Mouse (Mus musculus) heart, postnatal 14 days (tissue): ENCODE data around the gene Rarres2. TPM values are rescaled to one million over a fixed set of nuclear protein-coding genes. Genes with fewer than 3 reads are reported as not detected.

Source experiments
- DNase-seq, 2 experiments: peaks; one replicate each; pipeline ENCODE4 v3.0.0; 2021 to 2022
- intact Hi-C: fragments of 180-260 bp; cut with DNase I; formaldehyde crosslinking; loops from one replicate; pipeline ENCODE4 v1.15.1; 2025
- total RNA-seq, 2 experiments: library from RNA; stranded (reverse); gene quantifications; 2 replicates each; pipeline ENCODE4 v1.2.3; 2021

Rarres2 gene
- total RNA-seq, 2 experiments from 2014 or later, result 87.7 to 93.2 TPM

DNA sequence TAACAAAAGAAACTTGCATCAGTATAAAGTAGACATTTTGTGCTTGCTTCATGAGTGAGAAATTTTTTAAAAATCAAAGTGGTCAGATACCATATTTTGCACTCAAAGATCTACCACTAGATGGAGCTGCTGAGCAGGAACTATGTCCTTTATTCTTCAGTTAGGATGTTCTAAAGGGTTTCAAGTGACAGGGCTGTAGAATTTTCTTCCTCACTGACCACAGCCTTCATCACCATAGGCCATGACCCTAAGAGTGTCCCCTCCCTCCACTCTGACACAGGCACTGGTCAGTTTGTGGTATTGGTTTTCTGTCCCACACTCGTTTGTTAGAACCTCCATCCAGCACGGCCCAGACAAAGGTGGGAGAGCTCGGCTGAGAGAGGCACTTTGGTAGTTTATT is 9.4 kb upstream of the Rarres2 start:
- peak in 1 of 2 experiments; percentile 60 for DNase-seq
- intact Hi-C loops, result loop anchor here (2.0 kb wide), 1 partner anchor 29 kb away; no protein-coding TSS in a partner anchor

DNA sequence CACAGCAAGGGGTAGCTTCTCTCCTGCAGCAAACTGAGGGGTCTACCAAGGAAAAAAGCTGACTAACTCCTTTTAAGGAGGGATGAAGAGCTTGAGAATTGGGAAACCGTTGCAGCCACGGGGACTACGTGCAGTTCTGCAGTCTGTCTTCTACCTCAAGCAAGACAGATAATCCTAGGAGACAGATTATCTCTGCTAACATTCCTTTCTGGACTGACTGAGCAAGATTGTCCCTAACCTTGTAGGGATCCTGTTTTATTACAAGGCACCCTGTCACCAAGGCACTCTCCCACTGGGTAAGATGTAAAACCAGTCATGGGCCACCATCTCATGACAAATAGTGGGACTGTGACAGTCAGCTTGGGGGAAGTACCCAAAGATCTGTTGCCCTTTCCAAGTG is 8.7 kb upstream of the Rarres2 start:
- intact Hi-C loops, result loop anchor here (2.0 kb wide), 1 partner anchor 64 kb away; no protein-coding TSS in a partner anchor
- DNase-seq, result no peak

GRCm38 (mm10) chr6:48579215-48579648 is 6.6 kb upstream of the Rarres2 start:
- peak in 1 of 2 experiments; percentile 25 for DNase-seq
- intact Hi-C loops, result no loop called here

- no peak for DNase-seq
- intact Hi-C loops, result no loop called here
Observed at GRCm38 (mm10) chr6:48578736-48579135, 6.1 kb upstream of the Rarres2 start.

- intact Hi-C loops, result no loop called here
- DNase-seq, result no peak
Observed at GRCm38 (mm10) chr6:48573981-48574380, 1.4 kb upstream of the Rarres2 start.

DNA sequence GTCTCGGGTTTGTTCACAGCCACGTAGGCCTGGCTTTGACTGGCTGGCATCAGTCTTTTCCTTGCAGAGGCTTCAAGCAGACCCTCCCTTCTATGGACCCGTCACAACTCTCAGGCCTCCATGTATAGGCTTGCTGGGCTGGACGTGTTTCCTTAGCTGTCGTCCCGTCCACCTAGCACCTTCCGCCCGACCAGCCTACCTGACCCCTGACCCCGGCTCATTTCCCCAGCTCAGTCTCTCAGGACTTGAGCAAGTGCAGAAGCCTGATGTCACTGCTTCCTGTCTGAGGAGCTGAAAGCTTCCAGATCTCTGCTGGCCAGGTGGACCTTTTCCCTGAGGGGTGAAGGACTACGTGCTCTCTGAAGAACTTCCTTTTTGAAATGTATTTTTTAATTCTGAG is 691 bp upstream of the Rarres2 start:
- DNase-seq, result peak; percentile 44 to 51
- intact Hi-C loops, result no loop called here

DNA sequence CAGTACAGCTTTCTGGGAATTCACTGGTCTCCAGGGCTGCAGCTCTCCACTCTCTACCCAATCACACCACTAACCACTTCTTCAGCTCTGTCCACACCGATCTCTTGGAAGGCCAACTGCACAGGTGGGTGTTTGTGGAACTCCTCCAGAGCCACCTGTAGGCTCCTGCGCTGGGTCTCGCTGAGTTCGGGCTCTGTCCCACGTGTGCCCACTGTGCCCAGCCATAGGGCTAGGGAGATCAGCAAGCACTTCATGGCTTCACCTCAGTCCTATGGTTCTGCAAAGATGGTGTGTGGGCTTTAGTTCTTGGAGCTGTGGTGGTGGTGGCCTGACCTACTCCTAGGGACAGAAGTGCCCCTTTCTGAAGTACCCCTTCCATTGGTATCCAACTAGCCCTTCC is 575 bp downstream of the Rarres2 start:
- DNase-seq, result no peak
- intact Hi-C loops, result no loop called here

- intact Hi-C loops, result no loop called here
- no peak for DNase-seq
Observed at GRCm38 (mm10) chr6:48569065-48569807, 3.4 kb downstream of the Rarres2 start.

- DNase-seq, result peak; percentile 59 to 62
- intact Hi-C loops, result no loop called here
Observed at GRCm38 (mm10) chr6:48568036-48568984, 4.3 kb downstream of the Rarres2 start.

DNA sequence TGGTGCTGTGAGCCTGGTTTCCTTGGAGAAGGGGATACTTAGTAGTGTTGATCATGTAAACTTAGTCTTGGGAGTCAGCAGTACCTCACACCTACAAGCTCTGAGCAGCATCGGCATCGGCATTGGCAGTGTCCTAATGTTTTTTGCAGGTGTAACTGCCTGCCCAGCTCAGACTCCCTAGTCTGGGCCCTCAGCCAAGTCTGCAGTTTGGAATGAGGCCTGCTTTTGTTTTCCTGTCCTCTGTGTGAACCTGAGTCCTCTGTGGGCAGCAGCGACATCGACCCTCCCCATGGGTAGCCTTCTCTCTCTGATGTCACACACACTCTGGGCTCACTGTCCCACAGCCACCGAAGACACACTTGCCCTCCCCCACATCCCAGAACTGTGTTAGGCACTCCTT is 6.3 kb downstream of the Rarres2 start:
- DNase-seq, result peak; percentile 75 to 82
- intact Hi-C loops, result no loop called here

DNA sequence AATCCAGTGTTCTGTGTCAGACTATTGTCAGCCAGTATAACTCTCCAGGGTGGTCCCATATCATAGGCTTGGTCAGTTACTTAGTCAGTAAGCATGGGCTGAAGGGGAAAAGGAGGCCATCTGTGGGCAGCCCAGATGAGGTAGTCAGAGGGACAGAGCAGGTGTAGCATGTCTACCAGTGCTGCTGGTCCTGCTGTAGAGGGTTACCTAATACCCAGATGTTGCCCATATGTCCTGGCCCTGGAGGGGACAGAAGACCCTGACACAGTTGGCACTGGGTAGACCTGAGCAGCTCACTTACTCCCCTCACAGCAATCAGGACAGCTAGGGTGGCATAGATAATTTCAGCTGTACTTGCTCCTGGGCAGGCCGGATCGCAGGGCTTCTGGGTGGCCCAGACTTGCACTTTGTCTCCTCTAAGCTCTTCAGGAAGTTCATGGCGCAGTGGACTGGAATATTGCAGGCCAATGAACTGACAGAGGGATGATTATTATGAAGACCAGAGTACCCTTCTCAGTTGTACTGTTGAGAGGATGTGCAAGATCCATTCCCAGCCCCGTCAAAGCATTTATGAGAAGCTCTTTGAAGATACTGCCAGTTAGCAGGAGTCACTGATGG is 6.8 kb downstream of the Rarres2 start:
- DNase-seq, result no peak
- intact Hi-C loops, result no loop called here

DNA sequence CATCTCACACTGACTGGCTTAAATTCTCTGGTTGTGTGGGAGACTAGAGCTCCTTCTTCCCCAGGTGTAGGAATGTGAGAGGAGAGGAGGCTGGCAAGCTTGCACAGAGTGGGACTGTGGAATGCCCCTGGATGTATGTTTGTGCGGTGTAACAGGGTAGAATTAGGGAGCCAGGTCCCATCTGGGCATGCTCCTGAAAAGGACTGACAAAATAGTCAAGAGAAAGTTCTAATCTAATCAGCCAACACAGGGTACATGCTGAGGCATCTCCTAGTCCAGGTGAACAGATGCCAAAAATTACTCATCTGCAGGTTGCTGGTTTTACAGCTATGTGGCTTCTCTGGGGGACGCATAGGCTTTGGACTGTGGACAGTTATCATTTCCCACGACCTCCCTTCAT is 16.6 kb downstream of the Rarres2 start:
- intact Hi-C loops, result no loop called here

GRCm38 (mm10) chr6:48555104-48555890 is 17.3 kb downstream of the Rarres2 start:
- peak; percentile 37 to 62 for DNase-seq
- intact Hi-C loops, result no loop called here

More for the DNA sequence above, 16.6 kb downstream of the Rarres2 start:
- no peak for DNase-seq

- intact Hi-C loops, result no loop called here
- peak; percentile 99 for DNase-seq
Observed at GRCm38 (mm10) chr6:48554280-48555103, 18.1 kb downstream of the Rarres2 start, which contains the start of gene Lrrc61. TSS of gene Lrrc61 (plus strand) at chr6:48554796.

DNA sequence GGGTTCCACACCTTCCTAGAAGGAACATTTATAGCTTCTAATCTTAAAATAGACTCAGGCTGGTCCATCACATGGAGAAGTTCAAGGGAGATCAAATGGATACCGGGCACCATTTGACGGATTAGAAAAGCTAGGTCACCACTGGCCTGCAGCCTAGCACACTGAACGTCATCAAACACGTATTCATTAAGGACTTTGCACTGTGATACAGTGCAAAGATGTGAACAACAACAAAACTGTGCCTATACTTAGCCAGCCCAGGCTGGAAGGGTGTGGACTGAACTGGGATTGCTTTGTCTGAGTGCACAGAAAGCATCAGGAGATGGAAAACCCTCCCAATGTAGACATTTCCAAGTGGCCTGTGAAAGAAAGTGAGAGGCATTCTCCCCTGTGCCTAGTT is 18.8 kb downstream of the Rarres2 start:
- intact Hi-C loops, result loop anchor here (2.0 kb wide), 1 partner anchor 29 kb away; no protein-coding TSS in a partner anchor
- DNase-seq, result no peak

GRCm38 (mm10) chr6:48552918-48553317 is 19.7 kb downstream of the Rarres2 start:
- no peak for DNase-seq
- intact Hi-C loops, result loop anchor here (2.0 kb wide), 1 partner anchor 30 kb away; no protein-coding TSS in a partner anchor

DNA sequence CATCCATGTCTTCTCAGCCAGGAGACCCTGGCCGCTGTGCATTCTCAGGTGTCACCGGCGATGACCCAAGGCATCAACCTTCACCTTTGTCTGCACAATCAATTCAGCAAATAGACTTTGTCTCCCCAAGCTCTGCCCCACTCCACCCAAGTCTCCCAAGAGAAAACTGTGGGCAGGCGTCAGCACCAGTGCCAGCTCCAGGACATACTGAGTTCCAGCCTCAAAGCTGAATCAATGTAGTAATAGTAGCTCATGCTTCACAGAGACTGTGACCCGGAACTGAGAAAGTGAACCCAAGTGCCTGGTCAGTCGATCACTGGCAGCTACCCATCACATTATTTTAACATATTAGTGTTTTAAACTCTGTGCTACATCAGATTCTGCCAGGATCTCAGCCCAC is 24.3 kb downstream of the Rarres2 start:
- DNase-seq, result no peak
- intact Hi-C loops, result no loop called here

GRCm38 (mm10) chr6:48546858-48547257 is 25.7 kb downstream of the Rarres2 start:
- DNase-seq, result peak in 1 of 2 experiments; percentile 37
- intact Hi-C loops, result loop anchor here (2.0 kb wide), 1 partner anchor 96 kb away; no protein-coding TSS in a partner anchor

GRCm38 (mm10) chr6:48546271-48546670 is 26.3 kb downstream of the Rarres2 start:
- intact Hi-C loops, result loop anchor here (2.0 kb wide), 1 partner anchor 97 kb away; no protein-coding TSS in a partner anchor
- peak; percentile 45 to 64 for DNase-seq
